Mouse (Mus musculus) megakaryocyte, adult 5-6 weeks (primary cell): ENCODE measurements at regions not wholly inside any gene's neighbourhood (a gene's known extent, or its start where the extent isn't known, plus 50 kb on each side); places are given as distances from the start of the nearest gene placed in this dataset.

Source experiments
- ATAC-seq: 2 replicates; pipeline ENCODE4 v1.8.0; 2016; ENCODE audit warnings: mild to moderate bottlenecking, inconsistent platforms; ENCODE audit not compliant: poor library complexity, severe bottlenecking

- no peak for ATAC-seq
These were observed 252.2 kb downstream of the Spry2 start for GRCm38 (mm10) chr14:105644428-105644827.

- no peak for ATAC-seq
These were observed 253.2 kb downstream of the Spry2 start for GRCm38 (mm10) chr14:105643285-105643957.

- no peak for ATAC-seq
These were observed 264.3 kb downstream of the Spry2 start for GRCm38 (mm10) chr14:105632335-105632734.

GRCm38 (mm10) chr14:105631681-105632031 is 265.0 kb downstream of the Spry2 start:
- no peak for ATAC-seq

- ATAC-seq: no peak
These were observed 265.5 kb downstream of the Spry2 start for GRCm38 (mm10) chr14:105630867-105631680.

- ATAC-seq: no peak
These were observed 266.2 kb downstream of the Spry2 start for GRCm38 (mm10) chr14:105630444-105630843.

GRCm38 (mm10) chr14:105628673-105629072 is 267.9 kb downstream of the Spry2 start:
- ATAC-seq: peak; percentile 56; the same call in 1 of the 2 replicates

GRCm38 (mm10) chr14:105624387-105624786 is 272.2 kb downstream of the Spry2 start:
- no peak for ATAC-seq

- peak; percentile 57 for ATAC-seq
These were observed 274.5 kb downstream of the Spry2 start for GRCm38 (mm10) chr14:105622166-105622565.

- no peak for ATAC-seq
These were observed 275.5 kb downstream of the Spry2 start for GRCm38 (mm10) chr14:105621124-105621523.

- ATAC-seq: no peak
These were observed 277.2 kb downstream of the Spry2 start for GRCm38 (mm10) chr14:105619449-105619848.

- no peak for ATAC-seq
These were observed 280.9 kb downstream of the Spry2 start for GRCm38 (mm10) chr14:105615766-105616165.

GRCm38 (mm10) chr14:105612794-105613193 is 283.8 kb downstream of the Spry2 start:
- ATAC-seq: peak; percentile 18; the same call in 1 of the 2 replicates

GRCm38 (mm10) chr14:105608804-105609203 is 287.8 kb downstream of the Spry2 start:
- no peak for ATAC-seq

GRCm38 (mm10) chr14:105606551-105606950 is 290.1 kb downstream of the Spry2 start:
- no peak for ATAC-seq

- no peak for ATAC-seq
These were observed 292.2 kb downstream of the Spry2 start for GRCm38 (mm10) chr14:105604451-105604850.

- ATAC-seq: peak; percentile 70
These were observed 293.6 kb downstream of the Spry2 start for GRCm38 (mm10) chr14:105603047-105603461.

- ATAC-seq: no peak
These were observed 296.8 kb downstream of the Spry2 start for GRCm38 (mm10) chr14:105599550-105600453.

- no peak for ATAC-seq
These were observed 306.9 kb downstream of the Spry2 start for GRCm38 (mm10) chr14:105589751-105590150.

GRCm38 (mm10) chr14:105589261-105589660 is 307.4 kb downstream of the Spry2 start:
- no peak for ATAC-seq
